Mouse (Mus musculus): ENCODE data around the gene Dlgap5. TPM values are rescaled to one million over a fixed set of nuclear protein-coding genes. Genes with fewer than 3 reads are reported as not detected.

The Dlgap5 gene
- total and polyA plus RNA-seq, 3 experiments = 48.9 to 62.9 (median 53.5) TPM

- Histone ChIP-seq H3K4me2 (ENCODE audit: insufficient read depth, low read depth, poor library complexity, severe bottlenecking) (no peak overlapping the region), H3K9ac (ENCODE audit: insufficient read depth, low read depth) (no peak overlapping the region), H3K4me3 (replicated peaks in 1 of 3; ENCODE audit: low read depth in 2 of 3, low read length in 2 of 3, poor library complexity in 1 of 3) (no peak overlapping the region), H3K9me3 (replicated peaks; ENCODE audit: low read length) (no peaks in the 10 kb centered on the region), H3K79me2 (replicated peaks; ENCODE audit: control insufficient read depth, extremely low read depth, insufficient read depth, poor library complexity, severe bottlenecking) (no peaks in the 10 kb centered on the region), H3K27ac (ENCODE audit: insufficient read depth, low read depth) (no peak overlapping the region), H3K4me1 (ENCODE audit: control insufficient read depth in 1 of 2, insufficient read depth in 2 of 2) (no peaks in the 10 kb centered on the region), H3K27me3 (replicated peaks) (no peaks in the 10 kb centered on the region), H3K36me3 (replicated peaks in 1 of 2; ENCODE audit: control insufficient read depth in 1 of 2, insufficient read depth in 1 of 2, low read length in 1 of 2) (peaks cover 65 to 96% of the 10 kb centered on the region in 2 experiments)
- in situ Hi-C loops (cut with MboI; ENCODE audit: low pct_ligation_motif_present, low pct_unique_long_range_greater_than_20kb, low sequenced_read_pairs) (no loop called here), dilution Hi-C loops (cut with MboI; ENCODE audit: extremely low pct_ligation_motif_present, extremely low pct_unique_long_range_greater_than_20kb, low sequenced_read_pairs) (no loop called here)
- no peak for DNase-seq (ENCODE audit: extremely low read depth)
- TF ChIP-seq GABPA (IDR thresholded peaks at IDR 0.05; ENCODE audit: insufficient replicate concordance, low read depth, low read length) (no peak), CTCF (conservative IDR thresholded peaks at IDR 0.05 in 1 of 2, IDR thresholded peaks at IDR 0.05 in 1 of 2; ENCODE audit: low read depth in 2 of 2, low read length in 2 of 2) (no peak), JUN (IDR thresholded peaks at IDR 0.05; ENCODE audit: insufficient read depth, low read depth, low read length) (no peak), ETS1 (conservative IDR thresholded peaks at IDR 0.05; ENCODE audit: low read depth, low read length) (no peak), EP300 (IDR thresholded peaks at IDR 0.05; ENCODE audit: low read length) (no peak), MYC (IDR thresholded peaks at IDR 0.05; ENCODE audit: low read depth, low read length) (no peak), JUND (conservative IDR thresholded peaks at IDR 0.05; ENCODE audit: low read depth, low read length) (no peak), RCOR1 (conservative IDR thresholded peaks at IDR 0.05; ENCODE audit: low read depth, low read length) (no peak), SIN3A (IDR thresholded peaks at IDR 0.05; ENCODE audit: low read length) (no peak), BHLHE40 (IDR thresholded peaks at IDR 0.05; ENCODE audit: low read depth, low read length) (no peak), MXI1 (IDR thresholded peaks at IDR 0.05; ENCODE audit: low read depth, low read length) (no peak), IRF4 (IDR thresholded peaks at IDR 0.05; ENCODE audit: low read depth, low read length) (no peak), RAD21 (IDR thresholded peaks at IDR 0.05; ENCODE audit: low read depth, low read length) (no peak), CHD1 (IDR thresholded peaks at IDR 0.05; ENCODE audit: low read depth, low read length) (no peak), ELF1 (IDR thresholded peaks at IDR 0.05; ENCODE audit: low read depth, low read length) (no peak)
These were observed 12.2 kb downstream of the Dlgap5 start for GRCm38 (mm10) chr14:47406000-47406399.

- TF ChIP-seq MYC (IDR thresholded peaks at IDR 0.05; ENCODE audit: low read depth, low read length) (no peak), ZKSCAN1 (IDR thresholded peaks at IDR 0.05; ENCODE audit: borderline replicate concordance, low read depth, low read length) (no peak), USF1 (IDR thresholded peaks at IDR 0.05; ENCODE audit: low read depth, low read length) (no peak), TCF12 (IDR thresholded peaks at IDR 0.05; ENCODE audit: low read depth, low read length) (no peak), MEF2A (IDR thresholded peaks at IDR 0.05; ENCODE audit: borderline replicate concordance, low read depth, low read length) (no peak), E2F4 (IDR thresholded peaks at IDR 0.05; ENCODE audit: insufficient replicate concordance, low read depth, low read length) (no peak), CHD1 (IDR thresholded peaks at IDR 0.05; ENCODE audit: low read depth, low read length) (no peak), HCFC1 (IDR thresholded peaks at IDR 0.05; ENCODE audit: low read depth, low read length) (no peak), ZNF384 (IDR thresholded peaks at IDR 0.05; ENCODE audit: low read depth, low read length) (no peak), POLR2A (IDR thresholded peaks at IDR 0.05; ENCODE audit: low read depth, low read length) (no peak), TBP (conservative IDR thresholded peaks at IDR 0.05; ENCODE audit: low read depth, low read length) (no peak), JUND (conservative IDR thresholded peaks at IDR 0.05; ENCODE audit: low read depth, low read length) (no peak), MAZ (IDR thresholded peaks at IDR 0.05; ENCODE audit: low read depth, low read length) (no peak), NRF1 (IDR thresholded peaks at IDR 0.05; ENCODE audit: low read depth, low read length) (no peak), UBTF (IDR thresholded peaks at IDR 0.05; ENCODE audit: low read depth, low read length) (no peak), PAX5 (IDR thresholded peaks at IDR 0.05; ENCODE audit: low read length) (no peak), ETS1 (conservative IDR thresholded peaks at IDR 0.05; ENCODE audit: low read depth, low read length) (no peak)
- Histone ChIP-seq H3K36me3 (replicated peaks in 1 of 2; ENCODE audit: control insufficient read depth in 1 of 2, insufficient read depth in 1 of 2, low read length in 1 of 2) (peaks cover 69 to 91% of the 10 kb centered on the region in 2 experiments), H3K4me2 (ENCODE audit: insufficient read depth, low read depth, poor library complexity, severe bottlenecking) (no peak overlapping the region), H3K27ac (ENCODE audit: insufficient read depth, low read depth) (no peak overlapping the region), H3K4me1 (ENCODE audit: control insufficient read depth in 1 of 2, insufficient read depth in 2 of 2) (no peaks in the 10 kb centered on the region), H3K9me3 (replicated peaks; ENCODE audit: low read length) (no peaks in the 10 kb centered on the region), H3K79me2 (replicated peaks; ENCODE audit: control insufficient read depth, extremely low read depth, insufficient read depth, poor library complexity, severe bottlenecking) (no peaks in the 10 kb centered on the region), H3K9ac (ENCODE audit: insufficient read depth, low read depth) (no peak overlapping the region), H3K27me3 (replicated peaks) (no peaks in the 10 kb centered on the region), H3K4me3 (replicated peaks in 1 of 3; ENCODE audit: low read depth in 2 of 3, low read length in 2 of 3, poor library complexity in 1 of 3) (no peak overlapping the region)
- no peak for DNase-seq (ENCODE audit: extremely low read depth)
- dilution Hi-C loops (cut with MboI; ENCODE audit: extremely low pct_ligation_motif_present, extremely low pct_unique_long_range_greater_than_20kb, low sequenced_read_pairs) = no loop called here
- in situ Hi-C loops (cut with MboI; ENCODE audit: low pct_ligation_motif_present, low pct_unique_long_range_greater_than_20kb, low sequenced_read_pairs) = no loop called here
These were observed 15.5 kb downstream of the Dlgap5 start for GRCm38 (mm10) chr14:47402735-47403134.

Data from CH12.LX (cell line).